Mouse (Mus musculus): ENCODE results near the gene Cntn1.

- TF ChIP-seq CTCF (IDR thresholded peaks at IDR 0.05; ENCODE audit: control insufficient read depth, insufficient read depth, insufficient read length) (no peak), MAX (IDR thresholded peaks at IDR 0.05) (no peak)
These were observed 289.3 kb downstream of the Cntn1 start for GRCm38 (mm10) chr15:92340253-92340652.
